Mouse (Mus musculus): ENCODE data around the gene Kif14.

- TF ChIP-seq CTCF (IDR thresholded peaks at IDR 0.05; ENCODE audit: low read depth) (no peak), EP300 (IDR thresholded peaks at IDR 0.05; ENCODE audit: low read depth) (no peak)
These were observed 4.3 kb downstream of the Kif14 start for GRCm38 (mm10) chr1:136470471-136470870.

Measured in heart, postnatal 0 days (tissue).